ENCODE assay signal across 8 mouse cellular contexts in the genomic region with DNA sequence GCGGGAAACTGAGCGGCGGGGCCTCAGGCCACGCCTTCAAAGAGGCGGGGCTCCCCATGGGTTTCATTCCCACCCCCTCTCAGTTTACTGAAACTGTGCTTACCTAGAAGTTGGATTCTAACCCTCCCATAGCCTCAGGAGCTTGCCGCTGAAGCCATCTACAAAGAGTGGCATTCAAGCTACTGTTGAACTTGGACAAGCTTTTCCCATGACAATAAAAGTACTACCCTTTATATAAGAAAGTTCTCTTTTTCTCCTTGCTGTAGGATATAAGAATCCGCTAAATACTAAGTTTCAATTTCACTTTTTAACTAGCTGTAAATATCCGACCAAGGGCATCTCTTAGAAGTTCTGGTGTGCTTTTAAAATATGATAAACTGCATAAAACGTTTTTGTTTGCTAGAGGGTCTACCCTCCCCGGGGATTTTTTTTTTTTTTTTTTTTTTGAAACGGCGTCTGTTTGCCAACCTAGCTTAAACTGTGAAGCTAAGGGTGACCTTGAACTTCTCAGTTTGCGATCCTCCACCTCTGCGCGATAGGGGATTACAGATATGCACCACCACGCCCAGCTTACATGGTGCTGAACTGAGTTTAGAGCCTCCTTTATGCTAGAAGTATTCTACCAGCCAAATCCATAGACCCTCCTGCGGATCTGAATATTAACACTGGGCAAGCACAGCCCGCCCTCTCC. TPM values are rescaled to one million over a fixed set of nuclear protein-coding genes. Genes with fewer than 3 reads are reported as not detected.
DNase-seq lines count a peak whose midpoint lies in the region; ATAC-seq and TF ChIP-seq lines count a peak whose summit lies in the region.

No protein-coding gene starts in this region.

- H3K9ac ChIP-seq in heart, embryonic 16.5 days (ENCODE audit: low read length), result peak overlapping the region; percentile 75
- H3K9ac ChIP-seq in limb, embryonic 12.5 days (replicated peaks), result no peak overlapping the region

- intact Hi-C loops in left cerebral cortex, postnatal 10 days (cut with DNase I), result no loop called here

- no peak for TF ChIP-seq CTCF in G1E (IDR thresholded peaks at IDR 0.05; ENCODE audit: low read depth, low read length)

- no peaks in the 10 kb centered on the region for H3K27me3 ChIP-seq in G1E (ENCODE audit: insufficient read depth, low read length)
- H3K27me3 ChIP-seq in heart, embryonic 16.5 days (ENCODE audit: control insufficient read depth, insufficient read depth, low read length), result no peaks in the 10 kb centered on the region
- H3K27me3 ChIP-seq in limb, embryonic 12.5 days, result no peaks in the 10 kb centered on the region

- H3K4me2 ChIP-seq in heart, embryonic 16.5 days (ENCODE audit: low read depth, low read length), result peak overlapping the region; percentile 68
- peak overlapping the region; percentile 61 for H3K4me2 ChIP-seq in limb, embryonic 12.5 days

- H3K36me3 ChIP-seq in G1E (replicated peaks), result peaks cover 16% of the 10 kb centered on the region
- no peaks in the 10 kb centered on the region for H3K36me3 ChIP-seq in heart, embryonic 16.5 days (ENCODE audit: control insufficient read depth, insufficient read depth)
- H3K36me3 ChIP-seq in limb, embryonic 12.5 days, result no peaks in the 10 kb centered on the region

- H3K4me1 ChIP-seq in G1E (ENCODE audit: insufficient read depth, low read depth, low read length), result peaks cover 58% of the 10 kb centered on the region
- peaks cover 22% of the 10 kb centered on the region for H3K4me1 ChIP-seq in heart, embryonic 16.5 days (ENCODE audit: control insufficient read depth, insufficient read depth, low read length)
- H3K4me1 ChIP-seq in limb, embryonic 12.5 days (replicated peaks), result peaks cover 20% of the 10 kb centered on the region; the same call in 1 of the 2 replicates

- H3K27ac ChIP-seq in heart, embryonic 16.5 days (ENCODE audit: low read length), result peak overlapping the region; percentile 87
- H3K27ac ChIP-seq in limb, embryonic 12.5 days, result peak overlapping the region; percentile 88; the same call in 1 of the 2 replicates

- ATAC-seq in G1E (ENCODE audit: extremely low read depth, insufficient number of reproducible peaks, low FRiP score, poor library complexity, severe bottlenecking), result no peak
- ATAC-seq in heart, embryonic 16.5 days (replicated peaks; ENCODE audit: extremely low read depth, insufficient read depth, low FRiP score), result no peak
- no peak for ATAC-seq in limb, embryonic 12.5 days (ENCODE audit: insufficient number of reproducible peaks, insufficient read depth, low FRiP score, low TSS enrichment, low read depth)

- no peak for DNase-seq in G1E (ENCODE audit: low spot score)
- peak; percentile 34 for DNase-seq in c-Kit-positive CD71-positive TER-119-negative erythroid progenitor cells, embryonic 14.5 days (ENCODE audit: low read depth)
- DNase-seq in neural tube, embryonic 10.5 days (ENCODE audit: extremely low spot score, low spot score), result peak; percentile 14
- no peak for DNase-seq in right cerebral cortex, adult 2 months (ENCODE audit: low spot score in 2 of 2)
- no peak for DNase-seq in left cerebral cortex, postnatal 10 days (ENCODE audit: extremely low spot score in 1 of 2, low spot score in 2 of 2)
- no peak for DNase-seq in right cerebral cortex, adult 18-20 months

- 19% methylated on average over 18 of the region's 18 CpGs for WGBS in heart, embryonic 16.5 days
- 32% methylated on average over 18 of the region's 18 CpGs for WGBS in limb, embryonic 12.5 days

- no peaks in the 10 kb centered on the region for H3K9me3 ChIP-seq in G1E (replicated peaks)
- no peaks in the 10 kb centered on the region for H3K9me3 ChIP-seq in heart, embryonic 16.5 days (replicated peaks; ENCODE audit: control insufficient read depth, low read length)
- no peaks in the 10 kb centered on the region for H3K9me3 ChIP-seq in limb, embryonic 12.5 days

- H3K4me3 ChIP-seq in G1E (ENCODE audit: low read depth, low read length), result peak overlapping the region; percentile 89
- peak overlapping the region; percentile 88 for H3K4me3 ChIP-seq in heart, embryonic 16.5 days (ENCODE audit: low read length)
- peak overlapping the region; percentile 75 for H3K4me3 ChIP-seq in limb, embryonic 12.5 days (replicated peaks)

RNA-seq across cellular contexts. Expression of a gene that starts 0.4 kb away (rescaled TPM):
- total RNA-seq in G1E (2014; fragmentation: Nextera tagmentation) (80.2 and 82.6 TPM in 2 replicates), G1E (2017) (21.0 and 22.6 TPM in 2 replicates)
- 7.2 and 7.9 TPM in 2 replicates for polyA plus RNA-seq in G1E (2012)
- 1.7 and 2.1 TPM in 2 replicates for polyA plus RNA-seq in heart, embryonic 16.5 days (2015; fragmentation: Nextera tagmentation; extraction: Ambion mirVana)
- polyA plus RNA-seq in limb, embryonic 12.5 days (2016; fragmentation: Nextera tagmentation; extraction: Ambion mirVana), result 3.3 and 3.4 TPM in 2 replicates
- 1 to 10 TPM in 1 of 2 experiments, under 1 TPM in 1; 0.86 to 1.3 TPM for total RNA-seq in left cerebral cortex, postnatal 10 days (2021)

Comparison
In these comparisons a context has a peak if more than half of its experiments do, and no peak if none do; other contexts are left out.
1. DNase-seq: peak in c-Kit-positive CD71-positive TER-119-negative erythroid progenitor cells, embryonic 14.5 days (single experiment) and neural tube, embryonic 10.5 days (single experiment); none in G1E (single experiment), right cerebral cortex, adult 2 months (0 of 2), left cerebral cortex, postnatal 10 days (0 of 2) and right cerebral cortex, adult 18-20 months (single experiment).
2. Peak in every context shown above with its lines, with median percentiles within 50 percentile points of each other: H3K4me3 ChIP-seq.